ENCODE assay signal across 8 mouse cellular contexts in genomic region chr11:115083376-115084139, GRCm38 (mm10). TPM values are rescaled to one million over a fixed set of nuclear protein-coding genes. Genes with fewer than 3 reads are reported as not detected.
DNase-seq lines count a peak whose midpoint lies in the region; ATAC-seq lines count a peak whose summit lies in the region.

No protein-coding gene starts in this region.

- no peak overlapping the region for H3K9ac ChIP-seq in heart, embryonic 15.5 days

- no peaks in the 10 kb centered on the region for H3K4me1 ChIP-seq in heart, embryonic 15.5 days (replicated peaks)

- 0 out of 2 replicates have a peak, but pooled peaks have one; percentile 35 for ATAC-seq in heart, embryonic 15.5 days (replicated peaks; ENCODE audit: insufficient number of reproducible peaks, insufficient read depth, low FRiP score, low read depth)

- no peak overlapping the region for H3K4me3 ChIP-seq in heart, embryonic 15.5 days

- no peaks in the 10 kb centered on the region for H3K36me3 ChIP-seq in heart, embryonic 15.5 days

- H3K9me3 ChIP-seq in heart, embryonic 15.5 days (replicated peaks): no peaks in the 10 kb centered on the region

- no peak overlapping the region for H3K27ac ChIP-seq in heart, embryonic 15.5 days

- no peak overlapping the region for H3K4me2 ChIP-seq in heart, embryonic 15.5 days

- 37% methylated on average over 18 of the region's 18 CpGs for WGBS in heart, embryonic 15.5 days

- H3K27me3 ChIP-seq in heart, embryonic 15.5 days: peaks cover 43% of the 10 kb centered on the region

- DNase-seq in CD4-positive, CD25-positive, alpha-beta regulatory T cell, adult 2 months (ENCODE audit: low read depth, low spot score): peak; percentile 88
- peak; percentile 83 for DNase-seq in adipocyte (ENCODE audit: low spot score)
- peak; percentile 87 for DNase-seq in embryo, embryonic 10 days (ENCODE audit: low spot score)
- DNase-seq in layer of hippocampus, adult 18-20 months (ENCODE audit: low spot score in 2 of 2): peak; percentile 32 to 86
- peak; percentile 64 for DNase-seq in lung, postnatal 25 days (ENCODE audit: low spot score)
- peak; percentile 71 for DNase-seq in retina, postnatal 7 days (ENCODE audit: low read depth, low spot score)
- DNase-seq in urinary bladder, postnatal 25 days (ENCODE audit: low spot score): peak; percentile 75

RNA-seq across cellular contexts. Expression of gene Rab37, which starts 7.7 kb away (rescaled TPM):
- polyA plus RNA-seq in heart, embryonic 15.5 days (2015; fragmentation: Nextera tagmentation; extraction: Ambion mirVana): 1.1 and 2.4 TPM in 2 replicates
- 1 to 10 TPM; 3.7 to 4.2 TPM for total RNA-seq in layer of hippocampus, adult 18-20 months (2021)

RNA-seq across cellular contexts. Expression of gene Cd300e, which starts 21.6 kb away (rescaled TPM):
- not detected in 2 replicates for polyA plus RNA-seq in heart, embryonic 15.5 days (2015; fragmentation: Nextera tagmentation; extraction: Ambion mirVana)
- total RNA-seq in layer of hippocampus, adult 18-20 months (2021): not detected

RNA-seq across cellular contexts. Expression of gene Cd300ld3, which starts 35.3 kb away (rescaled TPM):
- polyA plus RNA-seq in heart, embryonic 15.5 days (2015; fragmentation: Nextera tagmentation; extraction: Ambion mirVana): not detected in 2 replicates
- total RNA-seq in layer of hippocampus, adult 18-20 months (2021): 1 to 10 TPM in 1 of 2 experiments, not detected in 1; 1.8 TPM

RNA-seq across cellular contexts. Expression of gene Cd300ld5, which starts 46.0 kb away (rescaled TPM):
- polyA plus RNA-seq in heart, embryonic 15.5 days (2015; fragmentation: Nextera tagmentation; extraction: Ambion mirVana): not detected in 2 replicates
- total RNA-seq in layer of hippocampus, adult 18-20 months (2021): 1 to 10 TPM in 1 of 2 experiments, not detected in 1; 1.0 TPM

RNA-seq across cellular contexts. Expression of gene Cd300lf, which starts 50.2 kb away (rescaled TPM):
- polyA plus RNA-seq in heart, embryonic 15.5 days (2015; fragmentation: Nextera tagmentation; extraction: Ambion mirVana): 0.37 and 1.2 TPM in 2 replicates
- total RNA-seq in layer of hippocampus, adult 18-20 months (2021): under 1 TPM; 0.45 to 0.51 TPM
